Mouse (Mus musculus) embryonic facial prominence, embryonic 15.5 days (tissue): ENCODE measurements around the gene Psma7. TPM values are rescaled to one million over a fixed set of nuclear protein-coding genes. Genes with fewer than 3 reads are reported as not detected.

Experiments
- ATAC-seq: fragments of 200-750 bp; cut with Nextera tagmentation; 2 replicates; pipeline ENCODE4 v1.8.0; 2017; ENCODE audit warnings: low read depth, moderate TSS enrichment; ENCODE audit not compliant: insufficient number of reproducible peaks, low FRiP score, low TSS enrichment
- H3K27ac ChIP-seq: fragments of 300-500 bp; sonication (generic); replicated peaks from 2 replicates; pipeline ENCODE4 v1.5.1; 2015; ENCODE audit warnings: mild to moderate bottlenecking, inconsistent platforms
- H3K27me3 ChIP-seq: fragments of 300-500 bp; sonication (generic); 2 replicates; pipeline ENCODE4 v1.6.1; 2015; ENCODE audit warnings: inconsistent platforms
- H3K36me3 ChIP-seq: fragments of 300-500 bp; sonication (generic); 2 replicates; pipeline ENCODE4 v1.6.1; 2015; ENCODE audit warnings: mild to moderate bottlenecking, inconsistent platforms
- H3K4me1 ChIP-seq: fragments of 300-500 bp; sonication (generic); 2 replicates; pipeline ENCODE4 v1.6.1; 2015; ENCODE audit warnings: inconsistent platforms
- H3K4me2 ChIP-seq: fragments of 300-500 bp; sonication (generic); replicated peaks from 2 replicates; pipeline ENCODE4 v1.6.1; 2015; ENCODE audit warnings: mild to moderate bottlenecking, inconsistent platforms
- H3K4me3 ChIP-seq: fragments of 300-500 bp; sonication (generic); replicated peaks from 2 replicates; pipeline ENCODE4 v1.5.1; 2015; ENCODE audit warnings: mild to moderate bottlenecking, inconsistent platforms
- H3K9ac ChIP-seq: fragments of 300-500 bp; sonication (generic); 2 replicates; pipeline ENCODE4 v1.6.1; 2015; ENCODE audit warnings: inconsistent platforms
- H3K9me3 ChIP-seq: fragments of 300-500 bp; sonication (generic); replicated peaks from 2 replicates; pipeline ENCODE4 v1.6.1; 2016; ENCODE audit warnings: inconsistent platforms
- WGBS: fragments of 180-500 bp; shearing (Covaris S2); methylation state at CpG from one replicate; pipeline ENCODE4 v1.1.7; 2015; 5-methylcytosine and 5-hydroxymethylcytosine counted together
- polyA plus RNA-seq: library from polyadenylated mRNA; unstranded; fragments of >200 nt; fragmentation: Nextera tagmentation; extraction: Ambion mirVana; gene quantifications from 2 replicates; pipeline ENCODE4 v1.2.1, GENCODE M21; 2015

Psma7 gene
- polyA plus RNA-seq, 1 experiment from 2014 or later, result 472 TPM

- WGBS, result under 1% methylated on average over 65 of the region's 80 CpGs
- H3K9ac ChIP-seq, result peak within 1 kb of the TSS; percentile 89
- ATAC-seq, result peak; percentile 95
These were observed 17.7 kb downstream of the Psma7 start, which contains the start of gene Lsm14b for GRCm38 (mm10) chr2:180024401-180025098. Lsm14b (plus strand) TSS chr2:180024987.

GRCm38 (mm10) chr2:180022751-180023150 lies 19.5 kb downstream of the Psma7 start:
- Histone ChIP-seq H3K4me3 (no peak overlapping the region), H3K36me3 (no peaks in the 10 kb centered on the region), H3K27ac (no peak overlapping the region), H3K9ac (no peak overlapping the region), H3K4me1 (peaks cover 31% of the 10 kb centered on the region), H3K27me3 (peaks cover 15% of the 10 kb centered on the region), H3K4me2 (no peak overlapping the region), H3K9me3 (no peaks in the 10 kb centered on the region)
- ATAC-seq, result no peak
- 63% methylated on average over 6 of the region's 6 CpGs for WGBS

More at GRCm38 (mm10) chr2:180024401-180025098, 17.7 kb downstream of the Psma7 start, which contains the start of gene Lsm14b:
- Histone ChIP-seq H3K9me3 (no peaks in the 10 kb centered on the region), H3K27me3 (peaks cover 15% of the 10 kb centered on the region), H3K4me2 (peak within 1 kb of the TSS; percentile 76), H3K27ac (peak within 1 kb of the TSS; percentile 91), H3K36me3 (peaks cover 17% of the 10 kb centered on the region), H3K4me3 (peak within 1 kb of the TSS; percentile 95), H3K4me1 (peaks cover 33% of the 10 kb centered on the region)

- Histone ChIP-seq H3K4me2 (no peak overlapping the region), H3K36me3 (no peaks in the 10 kb centered on the region), H3K4me1 (peaks cover 14% of the 10 kb centered on the region), H3K9ac (no peak overlapping the region), H3K27ac (no peak overlapping the region), H3K9me3 (no peaks in the 10 kb centered on the region), H3K4me3 (no peak overlapping the region), H3K27me3 (peaks cover 15% of the 10 kb centered on the region)
- WGBS, result 79% methylated on average over 8 of the region's 8 CpGs
- ATAC-seq, result no peak
These were observed 21.3 kb downstream of the Psma7 start for GRCm38 (mm10) chr2:180020919-180021318.

- 80% methylated on average over 7 of the region's 7 CpGs for WGBS
- no peaks in the 10 kb centered on the region for H3K9me3 ChIP-seq
- no peaks in the 10 kb centered on the region for H3K36me3 ChIP-seq
- no peak overlapping the region for H3K4me2 ChIP-seq
- H3K9ac ChIP-seq, result no peak overlapping the region
- H3K4me3 ChIP-seq, result no peak overlapping the region
- ATAC-seq, result no peak
- H3K27ac ChIP-seq, result no peak overlapping the region
- H3K27me3 ChIP-seq, result peaks cover 15% of the 10 kb centered on the region
- H3K4me1 ChIP-seq, result peaks cover 10% of the 10 kb centered on the region
These were observed 22.1 kb downstream of the Psma7 start for GRCm38 (mm10) chr2:180020091-180020661.

- no peak overlapping the region for H3K27ac ChIP-seq
- ATAC-seq, result no peak
- H3K36me3 ChIP-seq, result no peaks in the 10 kb centered on the region
- H3K27me3 ChIP-seq, result peaks cover 15% of the 10 kb centered on the region
- H3K9ac ChIP-seq, result no peak overlapping the region
- H3K9me3 ChIP-seq, result no peaks in the 10 kb centered on the region
- H3K4me3 ChIP-seq, result no peak overlapping the region
- H3K4me2 ChIP-seq, result no peak overlapping the region
- peaks cover 7% of the 10 kb centered on the region; the same call in 1 of the 2 replicates for H3K4me1 ChIP-seq
- WGBS, result 79% methylated on average over 9 of the region's 9 CpGs
These were observed 23.7 kb downstream of the Psma7 start for GRCm38 (mm10) chr2:180018573-180018972.

- no peak overlapping the region for H3K27ac ChIP-seq
- WGBS, result 39% methylated on average over 4 of the region's 4 CpGs
These were observed 24.6 kb downstream of the Psma7 start for GRCm38 (mm10) chr2:180017632-180018031.

GRCm38 (mm10) chr2:180013686-180014085 lies 28.5 kb downstream of the Psma7 start:
- no peak overlapping the region for H3K27ac ChIP-seq
- H3K4me1 ChIP-seq, result peaks cover 7% of the 10 kb centered on the region; the same call in 1 of the 2 replicates
- H3K27me3 ChIP-seq, result no peaks in the 10 kb centered on the region
- H3K4me2 ChIP-seq, result no peak overlapping the region
- no peak overlapping the region for H3K9ac ChIP-seq
- H3K4me3 ChIP-seq, result no peak overlapping the region
- no peaks in the 10 kb centered on the region for H3K9me3 ChIP-seq
- ATAC-seq, result no peak
- WGBS, result 87% methylated on average over 7 of the region's 7 CpGs
- H3K36me3 ChIP-seq, result no peaks in the 10 kb centered on the region

More at GRCm38 (mm10) chr2:180017632-180018031, 24.6 kb downstream of the Psma7 start:
- no peak overlapping the region for H3K4me2 ChIP-seq
- no peaks in the 10 kb centered on the region for H3K9me3 ChIP-seq
- no peak overlapping the region for H3K9ac ChIP-seq
- H3K4me3 ChIP-seq, result no peak overlapping the region
- peaks cover 7% of the 10 kb centered on the region; the same call in 1 of the 2 replicates for H3K4me1 ChIP-seq
- no peak for ATAC-seq
- no peaks in the 10 kb centered on the region for H3K36me3 ChIP-seq
- H3K27me3 ChIP-seq, result peaks cover 12% of the 10 kb centered on the region

- Histone ChIP-seq H3K4me1 (no peaks in the 10 kb centered on the region), H3K36me3 (no peaks in the 10 kb centered on the region), H3K4me2 (no peak overlapping the region), H3K27me3 (no peaks in the 10 kb centered on the region), H3K4me3 (no peak overlapping the region), H3K9me3 (no peaks in the 10 kb centered on the region), H3K27ac (no peak overlapping the region), H3K9ac (no peak overlapping the region)
- 79% methylated on average over 6 of the region's 6 CpGs for WGBS
- ATAC-seq, result no peak
These were observed 30.9 kb downstream of the Psma7 start for GRCm38 (mm10) chr2:180011370-180011769.

GRCm38 (mm10) chr2:180010686-180011085 lies 31.5 kb downstream of the Psma7 start:
- no peak overlapping the region for H3K4me2 ChIP-seq
- no peak for ATAC-seq
- 88% methylated on average over 7 of the region's 7 CpGs for WGBS

GRCm38 (mm10) chr2:180006352-180007017 lies 35.7 kb downstream of the Psma7 start:
- Histone ChIP-seq H3K4me3 (no peak overlapping the region), H3K27me3 (no peaks in the 10 kb centered on the region), H3K4me2 (no peak overlapping the region), H3K27ac (no peak overlapping the region), H3K9ac (no peak overlapping the region), H3K36me3 (no peaks in the 10 kb centered on the region), H3K4me1 (no peaks in the 10 kb centered on the region), H3K9me3 (no peaks in the 10 kb centered on the region)
- 39% methylated on average over 9 of the region's 9 CpGs for WGBS
- no peak for ATAC-seq

More at GRCm38 (mm10) chr2:180010686-180011085, 31.5 kb downstream of the Psma7 start:
- Histone ChIP-seq H3K4me1 (no peaks in the 10 kb centered on the region), H3K9ac (no peak overlapping the region), H3K27ac (no peak overlapping the region), H3K4me3 (no peak overlapping the region), H3K36me3 (no peaks in the 10 kb centered on the region), H3K27me3 (no peaks in the 10 kb centered on the region), H3K9me3 (no peaks in the 10 kb centered on the region)

GRCm38 (mm10) chr2:180005656-180006351 lies 36.4 kb downstream of the Psma7 start:
- Histone ChIP-seq H3K4me1 (no peaks in the 10 kb centered on the region), H3K4me3 (no peak overlapping the region), H3K9me3 (no peaks in the 10 kb centered on the region), H3K27me3 (no peaks in the 10 kb centered on the region), H3K27ac (no peak overlapping the region), H3K9ac (no peak overlapping the region), H3K4me2 (no peak overlapping the region), H3K36me3 (no peaks in the 10 kb centered on the region)
- no peak for ATAC-seq
- WGBS, result 47% methylated on average over 5 of the region's 5 CpGs
